ENCODE assay signal across 8 mouse cellular contexts in the genomic region with DNA sequence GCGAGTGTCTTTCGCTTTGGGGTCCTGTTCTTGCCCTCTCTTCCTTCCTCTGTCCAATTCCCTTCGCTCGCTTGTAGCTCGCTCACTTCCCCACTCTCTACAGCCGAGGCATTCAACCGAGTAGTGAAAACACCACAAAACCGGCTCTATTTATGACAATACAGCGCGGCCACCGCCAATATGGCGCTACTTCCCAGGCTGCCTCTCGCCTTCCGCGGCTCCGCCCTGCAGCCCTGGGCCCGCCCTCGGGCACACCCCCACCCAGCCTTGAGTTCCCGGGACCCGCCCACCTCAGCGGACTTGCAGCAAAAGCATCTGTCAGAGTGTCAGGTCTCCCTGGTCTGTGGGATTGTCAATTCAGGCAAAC. TPM values are rescaled to one million over a fixed set of nuclear protein-coding genes. Genes with fewer than 3 reads are reported as not detected.
DNase-seq lines count a peak whose midpoint lies in the region; ATAC-seq and TF ChIP-seq lines count a peak whose summit lies in the region.

A gene (minus strand): TSS at position 194 of the 367 bp plus-strand sequence.

- ATAC-seq in common myeloid progenitor, adult 5-6 weeks (replicated peaks; ENCODE audit: low read depth, poor library complexity, severe bottlenecking), result peak; percentile 99
- peak; percentile 100 for ATAC-seq in hindbrain, postnatal 0 days
- ATAC-seq in megakaryocyte, adult 5-6 weeks (ENCODE audit: poor library complexity, severe bottlenecking), result peak; percentile 100

- intact Hi-C loops in gastrocnemius, adult 2 months (cut with DNase I), result loop anchor here (2.0 to 10.0 kb wide), 2 partner anchors 124 to 220 kb away; a partner anchor contains a TSS
- intact Hi-C loops in left cerebral cortex, adult 2 months (cut with DNase I), result loop anchor here (1.0 to 5.0 kb wide), 2 partner anchors 57 to 124 kb away; no protein-coding TSS in a partner anchor

- H3K9me3 ChIP-seq in hindbrain, postnatal 0 days (ENCODE audit: low read length), result no peaks in the 10 kb centered on the region

- TF ChIP-seq CTCF in gastrocnemius, adult 2 months (IDR thresholded peaks at IDR 0.05), result no peak
- no peak for TF ChIP-seq CTCF in hindbrain, postnatal 0 days (IDR thresholded peaks at IDR 0.05; ENCODE audit: low read depth)
- TF ChIP-seq CTCF in left cerebral cortex, adult 2 months (IDR thresholded peaks at IDR 0.05), result no peak

- H3K27me3 ChIP-seq in hindbrain, postnatal 0 days (ENCODE audit: insufficient read depth, low read length), result no peaks in the 10 kb centered on the region

- H3K9ac ChIP-seq in hindbrain, postnatal 0 days (replicated peaks; ENCODE audit: low read length), result peak within 1 kb of the TSS; percentile 91

- H3K36me3 ChIP-seq in hindbrain, postnatal 0 days (ENCODE audit: insufficient read depth, low read length), result no peaks in the 10 kb centered on the region

- peak; percentile 97 for DNase-seq in ZHBTc4 (ENCODE audit: low read depth, low spot score)
- peak; percentile 94 for DNase-seq in gastrocnemius, adult 2 months
- peak; percentile 95 for DNase-seq in hindbrain, postnatal 0 days (ENCODE audit: low spot score)
- DNase-seq in left cerebral cortex, adult 2 months (ENCODE audit: extremely low spot score in 1 of 2, low spot score in 2 of 2), result peak; percentile 90 to 91
- DNase-seq in right cerebral cortex, adult 2 months (ENCODE audit: low spot score in 2 of 2), result peak; percentile 92 to 94
- DNase-seq in urinary bladder, postnatal 14 days (ENCODE audit: low spot score), result peak; percentile 93

- H3K4me1 ChIP-seq in hindbrain, postnatal 0 days (ENCODE audit: insufficient read depth, low read length), result peaks cover 3% of the 10 kb centered on the region; the same call in 1 of the 2 replicates

- peak within 1 kb of the TSS; percentile 80 for H3K4me2 ChIP-seq in hindbrain, postnatal 0 days (ENCODE audit: low read depth, low read length)

- 1% methylated on average over 21 of the region's 21 CpGs for WGBS in hindbrain, postnatal 0 days

- peak within 1 kb of the TSS; percentile 88 for H3K27ac ChIP-seq in gastrocnemius, adult 2 months
- H3K27ac ChIP-seq in hindbrain, postnatal 0 days, result peak within 1 kb of the TSS; percentile 94
- peak within 1 kb of the TSS; percentile 93 for H3K27ac ChIP-seq in left cerebral cortex, adult 2 months

- peak within 1 kb of the TSS; percentile 88 for H3K4me3 ChIP-seq in gastrocnemius, adult 2 months
- H3K4me3 ChIP-seq in hindbrain, postnatal 0 days (ENCODE audit: low read length), result peak within 1 kb of the TSS; percentile 97
- peak within 1 kb of the TSS; percentile 90 for H3K4me3 ChIP-seq in left cerebral cortex, adult 2 months

RNA-seq across cellular contexts. Expression of the gene that starts here (rescaled TPM):
- total RNA-seq in common myeloid progenitor, adult 5-6 weeks (2017), result 20.8 and 26.6 TPM in 2 replicates
- total RNA-seq in gastrocnemius, adult 2 months (2021), result 1 to 10 TPM; 4.7 TPM
- total RNA-seq in hindbrain, postnatal 0 days (2014; rRNA removed), result 13.4 and 14.0 TPM in 2 replicates
- 8.0 and 9.3 TPM in 2 replicates for polyA plus RNA-seq in hindbrain, postnatal 0 days (2015; fragmentation: Nextera tagmentation; extraction: Ambion mirVana)
- total RNA-seq in left cerebral cortex, adult 2 months (2021), result 10 to 100 TPM; 20.5 to 20.8 TPM
- total RNA-seq in megakaryocyte, adult 5-6 weeks (2015), result 28.0 and 28.9 TPM in 2 replicates
- total RNA-seq in megakaryocyte, adult 5-6 weeks (2017), result 24.9 and 31.8 TPM in 2 replicates

Comparison
In these comparisons a context has a peak if more than half of its experiments do, and no peak if none do; other contexts are left out.
1. Peak in every context shown above with its lines: DNase-seq, ATAC-seq, H3K4me3 ChIP-seq and H3K27ac ChIP-seq.